Mouse (Mus musculus) bone marrow, adult 2 months (tissue): ENCODE measurements around the gene Rap1a.

ENCODE experiments used
- CTCF ChIP-seq: fragments of 200-500 bp; IDR thresholded peaks from 2 replicates; pipeline ENCODE4 v1.5.1; 2011; ENCODE audit warnings: low read length, control low read depth; ENCODE audit not compliant: control insufficient read depth, insufficient read depth
- POLR2A ChIP-seq: fragments of 200-500 bp; IDR thresholded peaks from 2 replicates; pipeline ENCODE4 v1.6.1; 2011; ENCODE audit warnings: low read depth, mild to moderate bottlenecking, control low read depth, low read length, borderline replicate concordance; ENCODE audit not compliant: control insufficient read depth

- TF ChIP-seq CTCF (no peak), POLR2A (no peak)
Measured at GRCm38 (mm10) chr3:105797427-105797826, 3.7 kb downstream of the Rap1a start.
